Mouse (Mus musculus) heart, embryonic 12.5 days (tissue): Measurements from ENCODE around the gene Idh2. TPM values are rescaled to one million over a fixed set of nuclear protein-coding genes. Genes with fewer than 3 reads are reported as not detected.

ENCODE experiments used
- ATAC-seq: fragments of 200-750 bp; cut with Nextera tagmentation; 2 replicates; pipeline ENCODE4 v1.8.0; 2017; ENCODE audit warnings: moderate TSS enrichment, moderate library complexity; ENCODE audit not compliant: insufficient number of reproducible peaks, low FRiP score
- H3K27ac ChIP-seq: fragments of 300-500 bp; sonication (generic); 2 replicates; pipeline ENCODE4 v1.5.1; 2016; ENCODE audit warnings: mild to moderate bottlenecking, moderate library complexity; ENCODE audit not compliant: poor library complexity, severe bottlenecking
- H3K27me3 ChIP-seq: fragments of 300-500 bp; sonication (generic); replicated peaks from 2 replicates; pipeline ENCODE4 v1.6.1; 2016; ENCODE audit warnings: mild to moderate bottlenecking, moderate library complexity
- H3K36me3 ChIP-seq: fragments of 300-500 bp; sonication (generic); 2 replicates; pipeline ENCODE4 v1.6.1; 2016; ENCODE audit warnings: mild to moderate bottlenecking, moderate library complexity
- H3K4me1 ChIP-seq: fragments of 300-500 bp; sonication (generic); replicated peaks from 2 replicates; pipeline ENCODE4 v1.6.1; 2016; ENCODE audit warnings: mild to moderate bottlenecking
- H3K4me2 ChIP-seq: fragments of 300-500 bp; sonication (generic); 2 replicates; pipeline ENCODE4 v1.6.1; 2016; ENCODE audit warnings: mild to moderate bottlenecking, moderate library complexity
- H3K4me3 ChIP-seq: fragments of 300-500 bp; sonication (generic); 2 replicates; pipeline ENCODE4 v1.5.1; 2016; ENCODE audit warnings: mild to moderate bottlenecking
- H3K9ac ChIP-seq: fragments of 300-500 bp; sonication (generic); 2 replicates; pipeline ENCODE4 v1.6.1; 2016; ENCODE audit warnings: mild to moderate bottlenecking, moderate library complexity
- H3K9me3 ChIP-seq: fragments of 300-500 bp; sonication (generic); replicated peaks from 2 replicates; pipeline ENCODE4 v1.6.1; 2016; ENCODE audit warnings: mild to moderate bottlenecking, moderate library complexity
- WGBS: fragments of 180-500 bp; shearing (Covaris S2); methylation state at CpG from one replicate; pipeline ENCODE4 v1.1.7; 2016; 5-methylcytosine and 5-hydroxymethylcytosine counted together
- polyA plus RNA-seq: library from polyadenylated mRNA; unstranded; fragments of >200 nt; fragmentation: Nextera tagmentation; extraction: Ambion mirVana; gene quantifications from 2 replicates; pipeline ENCODE4 v1.2.1, GENCODE M21; 2016

The Idh2 gene
- polyA plus RNA-seq, 1 experiment from 2014 or later: 1,569 TPM

GRCm38 (mm10) chr7:80098389-80098976 lies 16.7 kb downstream of the Idh2 start:
- Histone ChIP-seq H3K4me3 (no peak overlapping the region), H3K27ac (no peak overlapping the region), H3K4me1 (0 out of 2 replicates have a peak, but pooled peaks cover 7% of the 10 kb centered on the region), H3K9ac (no peak overlapping the region), H3K27me3 (no peaks in the 10 kb centered on the region), H3K4me2 (no peak overlapping the region), H3K36me3 (peaks cover 99% of the 10 kb centered on the region), H3K9me3 (no peaks in the 10 kb centered on the region)
- 90% methylated on average over 13 of the region's 13 CpGs for WGBS
- no peak for ATAC-seq

DNA sequence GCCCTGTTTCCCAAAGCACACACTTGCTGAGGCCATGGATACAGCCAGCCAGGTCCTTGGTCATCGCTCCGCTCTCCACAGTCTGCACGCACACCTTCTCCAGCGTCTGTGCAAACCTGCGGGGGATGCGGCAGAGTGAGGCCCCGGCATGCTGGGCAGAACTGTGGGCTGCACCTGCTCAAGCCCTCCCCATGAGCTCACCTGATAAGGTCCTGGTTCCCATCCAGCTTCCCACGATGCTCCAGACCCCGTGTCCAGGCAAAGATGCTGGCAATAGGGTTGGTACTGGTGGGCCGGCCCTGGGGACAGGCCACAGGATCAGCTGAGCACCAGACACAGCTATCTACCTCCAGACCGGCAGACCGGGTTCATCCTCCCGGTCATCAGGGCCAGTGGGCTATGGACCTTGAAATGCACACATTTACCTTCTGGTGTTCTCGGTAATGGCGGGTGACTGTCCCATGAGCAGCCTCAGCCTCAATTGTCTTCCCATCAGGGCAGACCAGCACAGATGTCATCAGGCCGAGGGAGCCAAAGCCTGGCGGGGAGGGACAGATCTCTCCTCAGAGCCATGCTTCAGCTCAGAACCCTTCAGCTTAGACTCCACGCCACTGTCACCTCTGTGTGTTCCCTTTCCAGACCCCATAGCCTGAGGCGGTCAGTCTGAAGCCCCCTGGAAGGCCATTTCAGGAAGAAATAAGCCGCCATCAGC lies 19.4 kb downstream of the Idh2 start:
- Histone ChIP-seq H3K9me3 (no peaks in the 10 kb centered on the region), H3K9ac (no peak overlapping the region), H3K36me3 (peaks cover 97% of the 10 kb centered on the region), H3K27ac (no peak overlapping the region), H3K4me2 (no peak overlapping the region), H3K4me1 (peaks cover 28% of the 10 kb centered on the region), H3K4me3 (no peak overlapping the region), H3K27me3 (no peaks in the 10 kb centered on the region)
- 86% methylated on average over 20 of the region's 20 CpGs for WGBS
- no peak; the same call in 1 of the 2 replicates for ATAC-seq

- no peak overlapping the region for H3K4me2 ChIP-seq
- 86% methylated on average over 5 of the region's 5 CpGs for WGBS
These were observed 20.7 kb downstream of the Idh2 start for GRCm38 (mm10) chr7:80094481-80094880.

GRCm38 (mm10) chr7:80092351-80093046 lies 22.7 kb downstream of the Idh2 start:
- H3K4me1 ChIP-seq: peaks cover 28% of the 10 kb centered on the region
- no peak overlapping the region for H3K4me2 ChIP-seq
- no peaks in the 10 kb centered on the region for H3K27me3 ChIP-seq
- WGBS: 62% methylated on average over 9 of the region's 9 CpGs
- ATAC-seq: 0 out of 2 replicates have a peak, but pooled peaks have one; percentile 13
- H3K36me3 ChIP-seq: peaks cover 96% of the 10 kb centered on the region
- peak overlapping the region; percentile 42 for H3K27ac ChIP-seq
- H3K4me3 ChIP-seq: no peak overlapping the region
- peak overlapping the region; percentile 17; the same call in 1 of the 2 replicates for H3K9ac ChIP-seq
- H3K9me3 ChIP-seq: no peaks in the 10 kb centered on the region

More at GRCm38 (mm10) chr7:80094481-80094880, 20.7 kb downstream of the Idh2 start:
- no peaks in the 10 kb centered on the region for H3K9me3 ChIP-seq
- no peaks in the 10 kb centered on the region for H3K27me3 ChIP-seq
- H3K36me3 ChIP-seq: peaks cover 97% of the 10 kb centered on the region
- H3K27ac ChIP-seq: no peak overlapping the region
- H3K9ac ChIP-seq: no peak overlapping the region
- ATAC-seq: no peak
- H3K4me1 ChIP-seq: peaks cover 28% of the 10 kb centered on the region
- no peak overlapping the region for H3K4me3 ChIP-seq

GRCm38 (mm10) chr7:80091866-80092210 lies 23.4 kb downstream of the Idh2 start:
- no peak for ATAC-seq
- peak overlapping the region; percentile 5; the same call in 1 of the 2 replicates for H3K27ac ChIP-seq
- no peak overlapping the region for H3K4me3 ChIP-seq
- no peaks in the 10 kb centered on the region for H3K27me3 ChIP-seq
- no peaks in the 10 kb centered on the region for H3K9me3 ChIP-seq
- H3K36me3 ChIP-seq: peaks cover 96% of the 10 kb centered on the region
- H3K4me2 ChIP-seq: no peak overlapping the region
- H3K9ac ChIP-seq: peak overlapping the region; percentile 13; the same call in 1 of the 2 replicates
- 85% methylated on average over 4 of the region's 4 CpGs for WGBS
- H3K4me1 ChIP-seq: peaks cover 28% of the 10 kb centered on the region

DNA sequence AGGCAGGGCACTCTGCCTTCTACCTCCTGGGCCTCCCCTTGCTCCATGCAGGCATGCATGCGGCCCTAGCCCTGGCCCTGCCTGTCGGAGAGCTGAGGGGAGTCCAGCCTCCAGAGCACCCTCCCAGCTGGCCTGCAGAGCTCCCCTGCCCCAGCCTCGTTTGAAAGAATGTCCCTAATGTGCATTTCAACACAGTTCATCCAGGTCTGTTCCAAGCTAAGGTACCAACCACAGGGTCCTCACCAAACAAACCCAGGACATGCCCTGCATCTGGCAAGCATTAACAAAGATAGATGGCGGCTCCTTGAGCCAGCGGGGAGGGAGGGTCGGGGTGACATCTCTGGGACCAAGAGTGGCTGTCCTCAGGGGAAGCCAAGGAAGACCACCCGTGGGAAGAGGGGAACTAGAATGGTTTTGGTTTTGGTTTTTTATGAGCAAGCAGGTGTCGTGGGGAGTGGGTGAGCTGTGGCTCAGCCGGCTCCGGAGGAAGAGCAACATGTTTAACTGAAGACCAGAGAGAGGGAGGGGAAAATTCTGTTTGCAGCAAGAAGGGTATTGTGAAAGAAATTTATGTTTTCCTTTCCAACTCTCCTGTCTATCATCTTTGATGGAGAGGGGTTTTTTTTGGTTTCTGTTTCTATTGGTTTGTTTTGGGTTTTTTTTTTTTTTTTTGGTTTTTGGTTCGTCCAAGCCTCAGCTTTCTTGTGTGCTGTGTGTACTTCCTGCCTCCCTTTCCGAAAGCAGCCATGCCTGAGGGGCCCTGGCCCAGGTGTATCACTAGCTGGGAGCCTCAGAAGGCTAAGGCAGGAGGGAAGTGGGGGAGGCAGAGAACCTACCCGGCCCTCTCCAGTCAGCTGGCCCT lies 24.0 kb downstream of the Idh2 start:
- ATAC-seq: no peak
- Histone ChIP-seq H3K27me3 (no peaks in the 10 kb centered on the region), H3K9ac (peak overlapping the region; percentile 21; the same call in 1 of the 2 replicates), H3K9me3 (no peaks in the 10 kb centered on the region), H3K27ac (peak overlapping the region; percentile 12; the same call in 1 of the 2 replicates), H3K4me3 (no peak overlapping the region), H3K36me3 (peaks cover 96% of the 10 kb centered on the region), H3K4me2 (no peak overlapping the region), H3K4me1 (peaks cover 32% of the 10 kb centered on the region)
- 59% methylated on average over 13 of the region's 13 CpGs for WGBS

DNA sequence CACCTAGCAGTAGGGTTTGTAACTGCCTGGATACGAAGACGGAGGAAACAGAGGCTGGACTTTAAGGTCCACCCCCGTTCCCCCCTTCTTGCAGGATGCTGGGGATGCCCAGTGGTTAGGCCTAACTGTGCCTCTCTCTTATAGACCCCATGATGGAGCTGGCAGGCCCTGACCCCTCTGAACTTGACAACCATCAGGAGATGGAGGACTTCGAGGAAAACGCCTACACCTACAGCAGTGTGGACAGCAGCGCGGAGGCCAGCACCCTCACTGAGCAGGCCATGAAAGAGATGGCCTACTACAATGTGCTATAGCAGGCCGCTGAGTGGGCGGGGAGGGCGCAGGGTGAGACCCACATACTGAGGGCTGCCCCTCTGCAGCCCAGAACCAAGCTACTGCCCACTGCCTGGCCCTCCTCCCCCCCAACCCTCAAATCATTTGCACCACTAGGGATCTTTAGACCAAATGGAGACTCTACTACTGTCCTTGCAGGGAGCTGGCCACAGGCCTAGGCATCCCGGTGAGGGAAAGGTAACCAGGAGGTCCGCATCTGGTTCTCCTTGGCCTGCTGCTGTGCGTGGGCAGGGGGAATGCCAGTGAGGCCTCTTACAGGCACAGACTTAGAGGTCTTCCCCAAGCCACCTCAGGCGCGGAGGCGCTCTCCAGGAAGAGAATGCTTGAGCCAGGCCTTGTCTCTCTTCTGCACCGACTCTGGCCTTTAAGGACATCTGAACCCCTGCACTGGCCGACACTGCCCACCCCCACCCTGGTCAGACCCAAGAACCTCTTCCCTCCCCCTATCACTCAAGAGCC lies 24.8 kb downstream of the Idh2 start:
- 81% methylated on average over 18 of the region's 18 CpGs for WGBS
- Histone ChIP-seq H3K4me2 (no peak overlapping the region), H3K4me3 (no peak overlapping the region), H3K4me1 (peaks cover 34% of the 10 kb centered on the region), H3K9ac (peak overlapping the region; percentile 21; the same call in 1 of the 2 replicates), H3K27me3 (no peaks in the 10 kb centered on the region), H3K36me3 (peaks cover 96% of the 10 kb centered on the region), H3K9me3 (no peaks in the 10 kb centered on the region), H3K27ac (peak overlapping the region; percentile 12; the same call in 1 of the 2 replicates)
- no peak for ATAC-seq

DNA sequence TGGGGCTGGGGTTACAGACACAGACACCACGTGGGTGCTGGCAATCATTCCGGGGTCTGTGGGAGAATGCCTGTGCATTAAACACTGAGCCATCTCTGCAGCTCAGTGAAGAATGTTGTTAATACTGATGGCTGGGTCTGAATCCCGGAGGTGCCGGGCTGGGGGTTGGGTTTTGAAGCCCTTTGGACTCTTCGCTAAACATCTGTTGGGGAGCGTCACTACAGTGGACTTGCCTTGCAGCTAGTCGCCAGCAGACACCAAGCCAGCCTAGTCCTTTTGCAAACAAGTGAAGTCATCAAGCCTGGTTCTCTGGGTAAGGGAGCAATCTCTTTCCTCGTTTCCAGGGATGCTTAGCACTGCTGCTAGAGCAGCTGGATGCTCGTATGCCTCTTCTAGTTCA lies 27.0 kb downstream of the Idh2 start:
- no peaks in the 10 kb centered on the region for H3K27me3 ChIP-seq
- H3K9ac ChIP-seq: no peak overlapping the region
- H3K9me3 ChIP-seq: no peaks in the 10 kb centered on the region
- H3K4me3 ChIP-seq: no peak overlapping the region
- peaks cover 29% of the 10 kb centered on the region for H3K4me1 ChIP-seq
- WGBS: 85% methylated on average over 9 of the region's 9 CpGs
- H3K4me2 ChIP-seq: no peak overlapping the region
- peaks cover 83% of the 10 kb centered on the region for H3K36me3 ChIP-seq
- ATAC-seq: no peak
- H3K27ac ChIP-seq: no peak overlapping the region

- no peaks in the 10 kb centered on the region for H3K9me3 ChIP-seq
- H3K27ac ChIP-seq: no peak overlapping the region
- ATAC-seq: no peak
These were observed 29.0 kb downstream of the Idh2 start for GRCm38 (mm10) chr7:80085970-80086715.

More at GRCm38 (mm10) chr7:80085970-80086715, 29.0 kb downstream of the Idh2 start:
- H3K36me3 ChIP-seq: peaks cover 85% of the 10 kb centered on the region
- no peak overlapping the region for H3K9ac ChIP-seq
- H3K4me1 ChIP-seq: peaks cover 20% of the 10 kb centered on the region
- H3K27me3 ChIP-seq: no peaks in the 10 kb centered on the region
- H3K4me2 ChIP-seq: no peak overlapping the region
- H3K4me3 ChIP-seq: no peak overlapping the region
- WGBS: 81% methylated on average over 33 of the region's 33 CpGs
